Mouse (Mus musculus) layer of hippocampus, adult 9-11 months (tissue): ENCODE measurements around the gene Ptgis.

Source experiments
- DNase-seq: peaks from one replicate; pipeline ENCODE4 v3.0.0; 2022

Ptgis gene

DNA sequence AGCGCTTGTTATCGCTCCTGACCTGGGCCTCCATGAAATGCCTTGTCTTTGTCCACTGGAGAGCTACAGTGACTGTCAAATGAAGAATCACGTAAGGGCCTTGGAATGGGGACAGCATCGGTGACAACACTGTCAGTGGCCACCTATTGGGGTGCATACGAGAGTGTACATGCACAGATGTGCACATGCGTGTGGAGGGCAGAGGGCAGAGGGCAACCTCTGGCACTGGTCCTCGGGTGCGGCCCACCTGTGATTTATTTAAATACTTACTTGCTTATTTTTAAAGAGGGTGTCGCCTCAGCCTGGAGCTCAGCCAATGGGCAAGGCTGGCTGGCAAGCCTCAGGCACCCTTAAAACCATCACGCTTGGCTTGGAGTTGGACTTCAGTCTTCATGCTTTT, 22.0 kb upstream of the Ptgis start:
- no peak for DNase-seq

DNA sequence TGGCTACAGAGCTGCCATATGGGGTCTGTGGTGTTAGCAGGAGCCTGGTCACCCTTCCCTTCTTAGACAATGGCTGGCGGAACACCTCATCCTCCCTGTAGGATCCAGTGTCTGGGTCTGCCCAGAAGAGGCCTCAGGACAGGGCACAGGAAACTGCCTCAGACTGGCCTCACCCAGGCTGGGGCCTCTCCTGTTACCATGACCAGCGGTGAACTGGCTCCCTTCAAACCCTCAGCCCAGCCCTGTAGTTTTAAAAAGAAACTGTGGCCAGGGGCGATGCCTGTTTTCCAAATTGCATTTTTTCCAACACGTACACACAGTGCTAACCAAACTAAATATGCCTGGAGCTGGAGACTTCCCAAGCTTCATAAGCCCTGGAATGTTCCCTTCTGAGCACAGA, 20.7 kb upstream of the Ptgis start:
- DNase-seq, result no peak

DNA sequence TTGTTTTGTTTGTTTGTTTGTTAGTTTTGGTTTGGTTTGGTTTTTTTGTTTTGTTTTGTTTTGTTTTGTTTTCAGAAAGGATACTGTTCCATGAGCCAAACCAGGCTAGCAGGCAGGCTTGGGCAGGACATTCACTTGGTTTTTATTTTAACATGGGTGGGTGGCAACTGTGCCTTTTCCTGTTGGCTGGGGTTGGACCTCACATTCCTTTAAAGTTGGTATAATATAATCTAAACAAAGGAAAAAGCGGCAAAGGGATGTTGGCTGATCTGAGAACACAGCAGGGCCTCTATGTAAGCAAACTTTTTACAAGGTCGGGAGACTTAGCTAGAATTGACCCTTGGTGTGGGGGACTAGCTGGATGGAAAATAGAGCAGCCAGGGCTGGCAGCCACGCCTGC, 17.4 kb upstream of the Ptgis start:
- no peak for DNase-seq

DNA sequence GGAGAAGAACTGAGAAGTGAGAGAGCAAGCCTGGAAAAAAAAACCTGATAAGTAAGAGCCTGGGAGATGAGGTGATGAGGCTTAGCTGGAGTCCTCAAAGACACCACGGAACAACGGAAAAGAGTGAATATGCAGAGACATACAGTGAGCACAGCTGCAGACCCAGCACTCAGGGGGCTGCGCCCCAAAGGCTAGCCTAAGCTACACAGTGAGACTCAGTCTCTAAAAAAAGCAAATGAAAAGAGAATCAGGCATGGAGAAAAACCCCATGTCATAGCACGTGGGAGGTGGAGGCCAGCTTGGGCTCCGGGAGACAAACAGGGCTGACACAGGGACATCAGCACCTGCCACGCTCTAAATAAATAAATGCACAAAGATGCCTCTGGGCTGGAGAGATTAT, 14.4 kb upstream of the Ptgis start:
- no peak for DNase-seq

DNA sequence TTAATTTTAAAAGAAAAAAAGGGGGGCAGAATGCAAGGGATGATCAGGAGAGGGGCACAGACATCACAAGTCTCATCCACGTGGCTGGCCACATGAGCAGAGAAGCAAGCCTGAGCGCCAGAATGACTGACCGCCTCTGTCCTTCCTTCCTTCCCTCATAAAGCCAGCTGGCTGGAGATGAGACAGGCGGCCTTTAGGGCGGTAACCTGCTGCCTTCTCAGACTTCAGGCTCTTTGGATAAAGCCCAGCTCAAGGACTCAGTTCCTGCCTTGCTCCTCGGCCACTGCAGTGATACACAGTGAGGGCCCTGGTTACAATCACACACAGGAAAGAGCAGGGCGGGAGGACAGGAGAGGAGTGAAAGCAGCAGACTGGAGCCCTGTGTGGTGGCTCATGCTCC, 13.8 kb upstream of the Ptgis start:
- no peak for DNase-seq

DNA sequence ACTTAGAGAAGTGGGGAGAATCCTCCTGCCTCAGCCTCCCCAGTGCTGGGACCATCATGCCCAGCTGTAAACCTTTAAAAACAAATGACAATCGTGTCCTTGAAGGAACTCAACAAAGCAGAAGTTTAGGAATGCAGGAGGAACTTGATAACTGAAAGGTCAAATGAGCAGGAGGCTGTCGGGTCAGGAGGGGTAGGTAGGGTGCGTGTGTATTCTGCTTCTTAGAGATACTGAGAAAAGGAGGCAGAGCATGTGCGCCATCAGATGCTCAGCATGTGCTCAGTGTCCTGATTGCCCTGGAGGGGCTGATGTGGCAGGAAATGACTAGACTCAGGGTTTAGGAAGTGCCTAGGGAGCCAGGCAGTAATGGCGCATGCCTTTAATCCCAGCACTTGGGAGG, 13.1 kb upstream of the Ptgis start:
- DNase-seq, result no peak

DNA sequence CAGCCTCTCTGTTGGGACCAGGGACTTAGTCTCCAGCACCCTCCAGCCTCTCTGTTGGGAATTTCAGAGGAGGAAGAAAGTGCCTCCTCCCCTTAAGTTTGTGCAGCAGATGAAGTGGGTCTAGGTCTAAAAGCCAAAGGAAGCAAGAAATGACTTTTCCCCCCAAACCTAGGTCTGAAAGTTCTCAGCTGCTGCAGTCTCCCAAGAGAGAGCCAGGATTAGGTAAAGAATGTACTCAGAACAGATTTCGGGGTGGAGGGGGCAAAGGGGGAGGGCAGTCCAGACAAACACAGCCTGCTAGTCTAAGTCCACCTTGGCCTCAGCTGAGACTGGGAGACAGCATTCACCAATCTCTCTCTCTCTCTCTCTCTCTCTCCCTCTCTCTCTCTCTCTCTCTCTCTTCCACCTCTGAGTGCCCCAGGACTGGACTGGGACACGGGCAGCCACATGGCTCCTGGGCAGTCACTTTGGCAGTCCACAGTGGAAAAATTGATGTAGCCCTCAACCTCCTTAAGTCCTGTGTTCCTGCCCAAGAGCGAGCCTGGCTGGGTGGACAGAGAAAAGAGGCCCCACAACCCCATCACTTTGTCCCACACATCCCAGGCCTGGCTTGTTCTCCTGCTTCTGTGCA, 11.8 kb upstream of the Ptgis start:
- DNase-seq, result no peak

DNA sequence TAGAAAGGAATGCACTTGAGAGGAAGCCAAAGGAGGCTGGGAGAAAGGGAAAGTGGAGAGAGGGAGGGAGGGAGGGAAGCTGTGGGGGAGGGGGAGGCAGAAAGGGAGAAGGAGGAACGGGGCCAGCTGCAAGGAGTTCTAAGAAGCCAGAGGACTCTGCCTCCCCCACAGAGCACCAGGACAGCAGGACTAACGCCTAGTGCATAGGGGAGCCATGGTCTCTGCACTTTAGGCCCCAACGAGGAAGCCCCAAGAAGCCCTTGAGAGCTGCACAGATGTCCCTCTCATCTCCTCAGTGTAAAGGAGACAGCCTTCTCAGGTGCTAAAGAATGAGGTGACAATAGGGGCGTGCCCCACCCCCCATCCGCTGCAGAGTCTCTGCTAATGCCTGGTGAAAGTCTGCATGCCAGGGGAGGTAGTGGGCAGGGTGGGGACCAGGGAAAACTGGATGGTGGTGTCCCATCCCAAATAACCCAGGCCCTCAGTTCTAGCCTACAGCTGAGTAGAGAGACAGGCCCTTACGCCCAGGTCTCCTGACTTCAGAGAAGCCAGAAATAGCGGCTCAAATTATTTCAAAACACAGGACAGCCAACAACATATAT, 10.4 kb upstream of the Ptgis start:
- no peak for DNase-seq

DNA sequence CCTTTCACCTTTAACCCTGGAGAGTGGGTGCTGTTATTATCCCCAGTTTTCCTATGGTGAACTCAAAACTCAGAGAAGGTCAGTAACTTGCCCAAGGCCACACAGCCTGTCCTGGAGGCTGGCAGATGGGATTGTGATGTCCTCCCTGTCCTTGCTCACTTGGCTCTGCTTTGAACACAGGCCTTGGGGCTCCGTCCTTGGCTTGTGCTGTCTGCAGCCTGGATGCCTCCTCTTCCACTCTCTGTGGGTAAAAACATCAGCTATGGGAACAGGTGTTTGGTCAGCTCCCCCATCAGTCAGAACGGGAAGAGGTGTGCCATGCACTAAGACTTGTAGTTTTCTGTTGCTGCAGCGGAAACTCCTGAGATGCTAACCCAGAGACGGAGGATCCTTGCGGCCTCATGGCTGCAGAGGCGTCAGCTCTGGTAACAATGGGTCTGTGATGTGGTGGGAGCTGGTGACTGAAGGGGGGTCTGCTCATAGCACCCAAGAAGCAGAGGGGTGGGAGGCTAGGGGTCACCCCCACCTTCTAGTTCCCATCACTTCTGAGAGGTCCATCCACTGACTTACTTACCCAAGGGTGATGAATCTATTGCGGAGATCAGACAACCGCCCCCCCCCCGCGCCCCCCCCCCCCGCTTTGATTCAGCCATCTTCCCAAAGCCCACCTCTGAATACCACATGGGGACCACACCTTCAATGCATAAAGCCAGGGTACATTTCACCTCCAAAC, 9.8 kb upstream of the Ptgis start:
- no peak for DNase-seq

DNA sequence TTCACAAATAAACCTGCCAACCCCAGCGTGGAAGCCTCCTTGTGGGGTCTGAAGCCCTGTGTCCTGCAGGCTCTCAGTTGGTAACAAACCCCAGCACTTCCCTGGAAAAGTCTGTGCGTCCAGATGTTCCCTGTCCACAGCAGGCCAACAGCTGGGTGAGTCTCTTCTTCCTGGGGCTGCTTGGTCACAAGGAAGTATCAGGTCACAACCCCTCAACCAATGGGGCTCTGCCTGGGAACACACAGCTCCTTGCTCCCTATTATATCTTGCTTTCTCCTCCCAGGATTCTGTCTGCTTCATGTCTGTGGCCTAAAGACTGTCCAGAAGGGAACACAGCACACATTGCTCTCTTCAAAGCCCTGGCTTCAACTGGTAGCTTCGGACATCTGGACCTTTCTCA, 9.2 kb upstream of the Ptgis start:
- no peak for DNase-seq

DNA sequence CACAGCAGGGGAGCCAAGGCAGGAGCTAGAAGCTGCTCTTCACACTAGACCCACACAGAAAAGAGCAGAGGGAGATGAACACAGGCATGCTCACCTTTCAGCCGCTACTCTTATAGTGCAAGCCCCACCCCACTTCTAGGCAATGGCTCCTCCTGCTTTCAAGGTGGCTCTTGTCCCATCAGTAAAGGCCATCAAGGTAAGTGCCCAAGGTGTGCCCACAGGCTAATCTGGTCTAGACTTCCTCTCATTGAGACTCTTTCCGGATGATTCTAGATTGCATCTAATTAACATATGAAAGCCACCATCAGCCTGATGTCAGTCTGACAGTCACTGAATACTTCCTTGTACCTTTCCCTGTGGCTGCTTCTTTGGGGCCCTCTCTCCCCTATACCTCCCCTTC, 7.4 kb upstream of the Ptgis start:
- no peak for DNase-seq

DNA sequence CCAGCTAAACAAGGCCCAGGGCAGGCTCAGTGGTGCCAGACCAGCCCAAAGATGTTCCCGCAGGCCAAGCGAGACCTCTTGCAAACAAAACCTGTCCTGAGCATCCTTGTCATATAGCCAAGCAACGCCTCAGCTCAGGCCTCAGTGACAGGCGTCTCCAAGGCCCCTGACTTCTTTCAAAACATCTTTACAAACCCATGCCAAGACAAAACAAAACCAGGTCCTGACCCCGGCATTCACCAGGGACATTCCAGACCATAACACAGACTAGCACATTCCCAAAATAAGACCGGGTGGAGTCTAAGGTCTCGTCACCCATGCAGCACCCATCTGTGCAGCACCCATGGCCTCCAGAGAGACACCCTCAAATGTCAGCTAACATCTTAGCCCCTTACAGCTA, 6.3 kb upstream of the Ptgis start:
- no peak for DNase-seq

DNA sequence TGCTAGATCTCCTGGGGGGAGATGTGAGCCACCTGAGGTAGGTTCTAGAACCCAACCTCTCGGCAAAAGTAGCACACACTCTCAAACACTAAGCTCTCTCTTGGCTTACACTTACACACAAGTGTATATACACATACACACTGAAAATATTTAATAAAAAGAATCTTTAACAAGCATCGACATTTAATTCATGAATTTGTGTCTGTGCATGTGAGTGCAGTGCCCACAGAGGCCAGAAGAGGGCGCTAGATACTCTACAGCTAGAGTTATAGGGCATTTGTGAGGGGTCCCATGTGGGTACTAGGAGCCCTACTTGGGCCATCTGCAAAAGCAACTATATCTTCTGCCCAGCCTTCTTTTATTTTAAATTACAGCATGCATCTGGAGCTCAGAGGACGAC, 4.5 kb upstream of the Ptgis start:
- DNase-seq, result no peak

DNA sequence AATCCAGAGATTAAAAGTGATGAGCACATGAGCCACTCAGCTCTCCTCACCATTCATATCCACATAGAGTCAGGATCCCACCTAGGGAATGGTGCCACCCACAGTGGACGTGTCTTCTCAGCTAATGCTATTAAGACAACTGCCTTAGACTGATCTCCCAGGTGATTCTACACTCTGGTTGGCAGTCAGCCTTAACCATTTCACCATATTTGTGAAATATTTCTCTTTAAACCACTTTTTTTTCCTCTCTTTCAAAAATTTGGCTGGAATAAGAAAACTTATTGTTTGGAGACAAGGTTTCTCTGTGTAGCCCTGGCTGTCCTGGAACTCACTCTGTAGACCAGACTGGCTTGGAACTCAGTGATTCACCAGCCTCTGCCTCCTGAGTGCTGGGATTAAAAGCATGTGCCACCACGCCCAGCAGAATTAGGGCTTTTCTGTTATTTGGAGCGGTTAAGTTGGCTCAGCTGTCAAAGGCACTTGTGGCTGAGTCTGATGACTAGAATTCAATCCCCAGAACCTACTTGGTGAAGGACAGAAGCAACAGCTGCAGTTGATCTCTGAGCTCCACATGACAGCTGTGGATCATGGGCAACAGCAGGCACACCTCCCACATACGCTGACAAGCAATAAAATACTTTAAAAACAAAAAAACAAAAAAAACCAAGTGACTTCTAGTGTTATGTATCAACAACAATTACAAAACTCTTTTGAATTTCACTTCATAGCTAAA, 3.6 kb upstream of the Ptgis start:
- no peak for DNase-seq

DNA sequence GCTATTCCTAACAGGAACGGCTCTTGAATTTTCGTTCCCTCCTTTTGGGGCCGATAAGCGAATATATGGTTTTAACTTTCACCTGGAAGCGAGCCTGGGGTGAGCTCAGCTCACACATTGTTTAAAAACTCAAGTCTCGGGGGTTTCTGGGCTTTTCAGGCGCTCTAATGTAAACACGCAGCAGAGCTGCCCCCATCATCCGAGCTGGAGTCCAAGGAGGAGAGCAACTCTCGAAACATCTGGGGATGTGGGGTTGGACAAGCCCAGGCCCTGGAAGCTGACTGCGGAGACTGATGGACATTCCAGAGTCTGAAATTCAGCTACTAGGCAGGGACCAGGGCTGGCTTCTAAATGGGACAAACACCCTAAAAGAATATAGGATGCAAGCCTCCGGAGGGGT, 1.1 kb downstream of the Ptgis start:
- no peak for DNase-seq

DNA sequence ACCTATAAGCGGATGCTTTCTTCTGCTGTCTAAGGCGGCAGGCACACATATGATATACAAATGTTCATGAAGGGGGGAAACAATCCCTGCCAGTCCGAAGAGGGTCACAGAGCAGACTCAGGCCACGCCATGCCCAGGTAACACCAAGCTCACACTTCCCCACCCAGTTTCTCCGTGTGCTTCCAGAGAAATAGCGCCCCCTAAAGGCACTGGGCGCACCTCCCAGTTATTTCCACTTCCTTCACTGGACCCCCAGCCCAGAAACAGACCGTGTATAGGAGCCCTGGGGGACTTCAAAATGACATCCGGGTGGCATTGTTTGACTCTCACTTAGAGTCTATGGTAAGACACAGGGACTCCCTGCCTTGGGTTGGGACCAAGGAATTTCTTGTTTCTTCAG, 3.2 kb downstream of the Ptgis start:
- DNase-seq, result no peak

DNA sequence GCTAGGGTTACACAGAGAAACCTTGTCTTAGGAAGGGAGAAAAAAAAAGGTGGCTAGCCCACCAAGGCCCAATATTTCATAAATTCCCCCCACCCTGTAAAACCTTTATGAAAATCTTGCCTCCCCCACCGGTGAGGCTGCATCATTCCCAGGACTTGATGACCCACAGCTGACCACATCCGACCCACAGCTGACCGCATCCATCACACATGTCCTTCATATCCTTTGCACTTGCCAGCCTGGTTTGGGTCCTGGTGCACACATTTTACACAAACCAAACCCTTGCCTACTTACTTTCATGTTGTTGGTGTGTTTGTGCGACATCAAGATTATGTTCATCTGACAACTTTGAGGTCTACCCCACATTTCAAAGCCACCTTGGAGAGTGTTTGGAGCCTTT, 4.2 kb downstream of the Ptgis start:
- no peak for DNase-seq

DNA sequence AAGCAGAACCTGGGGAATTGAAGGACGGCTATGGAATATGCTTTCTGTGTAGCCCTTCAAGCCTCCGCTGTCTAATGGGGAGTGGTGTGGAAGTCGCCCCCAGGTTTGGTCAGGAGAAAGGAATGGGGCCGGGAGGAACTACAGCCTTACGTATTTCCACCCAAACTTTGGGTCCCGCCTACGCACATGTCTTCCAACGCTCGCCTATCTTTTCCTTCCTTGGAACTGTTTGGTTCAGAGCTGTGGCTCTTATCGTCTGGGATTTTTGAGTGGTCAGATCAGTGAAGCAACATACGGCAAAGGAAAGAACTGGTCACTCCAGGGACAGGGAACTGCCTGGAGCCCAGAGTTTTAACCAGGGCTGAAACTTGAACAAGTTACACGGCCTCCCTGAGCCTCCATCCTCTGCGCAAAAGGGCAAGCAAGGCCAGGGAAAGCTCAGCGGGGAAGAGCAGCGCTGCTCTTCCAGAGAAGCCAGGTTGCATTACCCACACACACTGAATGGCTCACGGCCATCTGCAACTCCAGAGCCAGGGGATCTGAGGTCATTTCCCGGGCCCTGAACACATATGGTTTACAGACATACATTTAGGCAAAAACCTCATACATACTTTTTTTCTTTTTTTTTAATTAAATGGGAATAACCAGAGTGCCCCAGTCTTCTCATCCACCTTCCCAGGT, 4.9 kb downstream of the Ptgis start:
- no peak for DNase-seq

DNA sequence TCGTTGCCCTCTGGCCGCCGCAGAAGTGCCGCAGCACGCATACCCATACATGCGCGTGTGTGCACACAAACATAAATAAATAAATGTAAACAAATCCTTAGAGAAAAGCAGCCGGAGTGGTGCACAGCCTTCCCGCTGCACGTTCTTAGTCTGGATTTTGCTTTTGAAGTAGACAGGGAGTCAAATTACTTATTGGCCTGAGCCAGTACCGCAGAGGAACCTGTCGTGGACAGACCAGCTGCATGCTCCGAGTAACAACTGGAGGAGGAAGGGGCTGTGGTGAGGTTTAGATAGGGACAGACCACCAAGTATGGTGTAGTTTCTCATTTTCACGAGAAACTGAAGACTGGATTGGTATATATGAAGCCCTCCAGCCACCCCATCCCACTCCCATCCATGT, 6.6 kb downstream of the Ptgis start:
- DNase-seq, result no peak

DNA sequence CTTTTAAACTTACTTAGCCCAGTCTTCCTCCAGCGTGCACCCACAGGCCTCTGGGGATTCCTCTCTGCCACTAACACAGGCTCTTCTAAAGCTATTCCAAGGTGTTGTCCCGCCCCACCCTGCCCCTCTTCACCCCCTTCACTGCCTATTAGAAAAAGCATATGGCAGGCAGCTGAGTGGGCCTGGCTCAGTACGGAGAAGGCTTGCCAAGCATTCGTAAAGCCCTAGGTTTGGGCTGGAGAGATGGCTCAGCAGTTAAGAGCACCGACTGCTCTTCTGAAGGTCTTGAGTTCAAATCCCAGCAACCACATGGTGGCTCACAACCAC, 7.4 kb downstream of the Ptgis start:
- DNase-seq, result no peak

DNA sequence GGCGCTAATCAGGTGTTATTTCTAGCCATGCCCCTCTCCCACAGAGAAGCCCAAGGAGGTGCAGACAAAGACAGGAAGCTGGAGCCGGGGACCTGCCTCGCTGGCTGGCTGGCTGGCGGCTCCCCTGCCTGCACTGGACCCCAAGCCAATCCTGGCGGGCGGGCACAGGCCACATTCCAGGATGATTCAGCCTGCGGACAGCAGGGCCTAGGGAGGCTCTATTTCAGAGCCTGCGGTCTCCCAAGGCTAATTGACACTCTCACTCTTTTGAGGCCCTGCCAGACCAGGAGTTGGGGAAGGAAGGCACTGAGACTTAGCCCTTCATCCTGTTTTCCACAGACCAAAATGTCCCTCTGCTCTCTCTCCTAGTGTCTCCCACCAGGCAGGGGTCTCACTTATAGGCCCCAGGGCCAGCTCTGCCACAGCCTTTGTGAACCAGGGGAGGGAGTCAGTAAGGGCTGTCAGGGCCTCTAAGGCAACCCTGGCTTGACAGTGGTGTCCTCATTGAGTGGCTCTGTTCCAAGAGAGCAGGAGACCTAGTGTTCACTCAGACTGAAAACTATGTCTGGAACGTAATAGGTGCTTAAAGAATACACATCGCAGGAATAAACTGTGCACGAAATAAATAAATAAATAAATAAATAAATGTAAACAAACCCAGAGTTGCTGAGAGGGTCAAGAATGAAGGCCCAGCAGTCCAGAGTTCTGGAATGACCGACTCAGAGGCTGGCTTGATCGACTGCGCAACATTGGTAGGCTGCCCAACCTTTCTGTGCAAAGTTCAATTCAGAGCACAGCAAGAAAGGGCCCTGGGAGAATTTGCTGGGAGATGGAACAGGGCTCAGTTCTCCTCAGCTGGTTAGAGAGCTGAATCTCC, 8.0 kb downstream of the Ptgis start:
- no peak for DNase-seq

DNA sequence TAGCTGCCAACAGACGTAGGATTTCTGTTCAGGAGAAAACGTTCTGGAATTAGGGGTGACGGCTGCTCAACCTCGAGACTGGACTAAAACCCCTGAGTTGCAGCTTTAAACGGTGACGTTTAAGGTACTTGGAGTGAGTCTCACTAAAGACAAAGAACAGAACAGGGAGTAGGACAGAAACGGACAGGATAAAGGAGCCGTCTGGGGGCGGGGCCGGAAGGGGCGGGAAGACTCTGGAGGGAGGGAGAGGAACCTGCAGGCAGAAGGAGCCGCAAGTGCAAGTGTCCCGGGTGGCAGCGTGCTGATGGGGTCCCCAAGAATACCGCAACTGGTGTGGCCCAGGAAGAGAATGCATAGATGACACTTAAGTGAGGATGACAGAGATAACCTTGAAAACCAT, 9.8 kb downstream of the Ptgis start:
- DNase-seq, result no peak

DNA sequence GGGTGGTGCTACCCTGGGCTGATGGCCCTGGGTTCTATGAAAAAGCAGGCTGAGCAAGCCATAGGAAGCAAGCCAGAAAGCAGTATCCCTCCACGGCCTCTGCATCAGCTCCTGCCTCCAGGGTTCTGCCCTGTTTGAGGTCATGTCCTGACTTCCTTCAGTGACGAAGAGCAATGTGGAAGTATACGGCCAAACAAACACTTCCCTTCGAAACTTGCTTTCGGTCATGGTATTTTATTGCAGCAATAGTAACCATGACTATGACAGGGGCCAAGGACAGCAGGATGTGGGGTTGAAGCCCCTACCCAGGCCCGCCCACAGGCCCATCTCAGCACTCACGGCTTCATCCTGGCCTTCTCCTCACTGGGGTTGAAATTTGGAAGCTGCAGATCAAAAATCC, 15.5 kb downstream of the Ptgis start:
- DNase-seq, result no peak
